Mouse (Mus musculus) monocyte, adult 5-6 weeks (primary cell): ENCODE results near the gene Dse. TPM values are rescaled to one million over a fixed set of nuclear protein-coding genes. Genes with fewer than 3 reads are reported as not detected.

ENCODE experiments used
- total RNA-seq: library from RNA; stranded (forward); fragments of 200-1000, 200-491, 200-594 nt; gene quantifications from 3 replicates; pipeline ENCODE4 v1.2.3, GENCODE M21; 2017

The Dse gene
- total RNA-seq, 1 experiment from 2014 or later = 55.4 TPM

Other genes with a start within 250 kb of the Dse start
- gene Rwdd1, start 188.1 kb downstream of the Dse start, total RNA-seq = 87.2 to 102 TPM (median 97.4 TPM) in 3 replicates
- gene Trappc3l, start 170.1 kb downstream of the Dse start, total RNA-seq = not detected in 3 replicates
- not detected in 3 replicates for gene Calhm4, start 163.4 kb downstream of the Dse start, total RNA-seq
- not detected in 3 replicates for gene Calhm5, start 111.2 kb downstream of the Dse start, total RNA-seq
- gene Calhm6, start 79.7 kb downstream of the Dse start, total RNA-seq = 23.3 to 41.0 TPM (median 24.7 TPM) in 3 replicates
- gene Tspyl1, start 74.5 kb upstream of the Dse start, total RNA-seq = 84.6 to 91.2 TPM (median 86.2 TPM) in 3 replicates
- gene Tspyl4, start 89.7 kb upstream of the Dse start, total RNA-seq = 6.7 to 13.1 TPM (median 8.1 TPM) in 3 replicates
- gene Col10a1, start 182.3 kb upstream of the Dse start, total RNA-seq = not detected in 3 replicates
- gene Nt5dc1, start 210.8 kb upstream of the Dse start, total RNA-seq = 38.7 to 42.3 TPM (median 40.4 TPM) in 3 replicates